8 mouse cellular contexts compared by ENCODE assay signal in genomic region chr15:92447708-92448147, GRCm38 (mm10). TPM values are rescaled to one million over a fixed set of nuclear protein-coding genes. Genes with fewer than 3 reads are reported as not detected.
A peak's percentile ranks its signal among the peaks of the same experiment; 100 is the strongest.
DNase-seq lines count a peak whose midpoint lies in the region; ATAC-seq lines count a peak whose summit lies in the region.

No protein-coding gene starts in this region.

- H3K27me3 ChIP-seq in hindbrain, embryonic 15.5 days, result no peaks in the 10 kb centered on the region

- no peaks in the 10 kb centered on the region for H3K36me3 ChIP-seq in hindbrain, embryonic 15.5 days

- H3K27ac ChIP-seq in hindbrain, embryonic 15.5 days (replicated peaks), result 0 out of 2 replicates have a peak overlapping the region, but pooled peaks have one; percentile 22

- H3K9me3 ChIP-seq in hindbrain, embryonic 15.5 days, result no peaks in the 10 kb centered on the region

- 40% methylated on average over 8 of the region's 8 CpGs for WGBS in hindbrain, embryonic 15.5 days

- peaks cover 15% of the 10 kb centered on the region for H3K4me1 ChIP-seq in hindbrain, embryonic 15.5 days (replicated peaks)

- H3K4me3 ChIP-seq in hindbrain, embryonic 15.5 days, result no peak overlapping the region

- no peak overlapping the region for H3K9ac ChIP-seq in hindbrain, embryonic 15.5 days

- no peak overlapping the region for H3K4me2 ChIP-seq in hindbrain, embryonic 15.5 days

- no peak for DNase-seq in cerebellum, adult 9-10 months
- peak; percentile 1 for DNase-seq in ovary, postnatal 14 days (ENCODE audit: low spot score)
- no peak for DNase-seq in ovary, adult 18-20 months (ENCODE audit: low spot score)
- DNase-seq in mesoderm, embryonic 11.5 days (ENCODE audit: low read depth, low spot score), result peak; percentile 28
- no peak for DNase-seq in thymus, postnatal 0 days (ENCODE audit: low spot score)
- no peak for DNase-seq in thymus, postnatal 25 days

- peak; percentile 58; the same call in 1 of the 2 replicates for ATAC-seq in cerebellum, adult (ENCODE audit: insufficient number of reproducible peaks, low FRiP score, low TSS enrichment)
- ATAC-seq in hindbrain, embryonic 15.5 days (ENCODE audit: low FRiP score, low read depth), result no peak

RNA-seq across cellular contexts. Expression of gene Pdzrn4, which starts 51.0 kb away (rescaled TPM):
- polyA plus RNA-seq in hindbrain, embryonic 15.5 days (2015; fragmentation: Nextera tagmentation; extraction: Ambion mirVana), result 30.5 and 31.2 TPM in 2 replicates
- 0.44 and 0.83 TPM in 2 replicates for polyA plus RNA-seq in thymus, postnatal 0 days (2015; fragmentation: Nextera tagmentation; extraction: Ambion mirVana)

Comparison
In these comparisons a context has a peak if more than half of its experiments do, and no peak if none do; other contexts are left out.
1. DNase-seq: peak in ovary, postnatal 14 days (single experiment) and mesoderm, embryonic 11.5 days (single experiment); none in cerebellum, adult 9-10 months (single experiment), ovary, adult 18-20 months (single experiment), thymus, postnatal 0 days (single experiment) and thymus, postnatal 25 days (single experiment).
2. RNA of gene Pdzrn4, which starts 51.0 kb away (polyA plus RNA-seq): 30.5 to 31.2 TPM in hindbrain, embryonic 15.5 days; 0.44 to 0.83 TPM in thymus, postnatal 0 days; every median in the first group is over 10 times any median in the second.